Mouse (Mus musculus): ENCODE data around the gene Pzp.

DNA sequence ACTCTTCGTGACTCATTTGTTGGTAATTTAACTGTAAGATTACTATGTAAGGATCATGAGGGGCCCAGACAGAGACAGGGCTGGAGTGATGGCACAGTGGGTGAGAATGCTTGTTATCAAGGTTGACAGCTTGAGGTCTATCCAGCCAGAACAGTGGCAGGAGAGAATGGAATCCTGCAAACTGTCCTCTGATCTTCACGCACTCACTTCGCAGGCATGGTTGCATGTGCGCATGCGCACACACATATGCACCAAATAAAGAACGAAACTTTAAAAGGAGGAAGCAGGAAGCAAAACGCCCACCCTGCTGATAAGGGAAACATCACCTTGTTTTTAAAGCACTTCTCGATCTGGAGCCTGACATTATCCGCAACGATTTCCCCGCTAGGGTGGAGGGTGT lies 40.1 kb upstream of the Pzp start:
- no peak for TF ChIP-seq GATA1 (IDR thresholded peaks at IDR 0.05; ENCODE audit: borderline replicate concordance, low read length)
- no peak for TF ChIP-seq FLI1 (IDR thresholded peaks at IDR 0.05; ENCODE audit: low read length)
